Mouse (Mus musculus): ENCODE data around the gene Rdh13.

DNA sequence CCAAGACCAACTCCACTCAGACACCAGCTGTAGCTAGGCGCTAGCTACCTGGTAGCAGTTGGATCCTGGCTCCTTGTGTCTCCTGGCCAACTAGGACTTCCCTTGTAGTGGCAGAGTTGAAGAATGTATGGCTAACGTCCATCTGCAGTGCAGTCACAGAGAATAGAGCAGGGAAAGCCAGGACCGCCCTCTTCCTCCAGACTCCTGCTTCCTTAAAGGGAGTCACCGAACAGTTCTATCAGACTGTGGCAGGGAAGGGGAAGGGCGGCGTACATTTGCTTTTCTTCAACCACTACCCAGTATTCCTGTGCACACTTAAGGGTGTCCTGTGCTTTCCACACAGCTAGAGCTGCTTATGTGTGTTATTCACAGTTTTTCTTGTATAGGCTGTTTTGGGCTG is 45.9 kb upstream of the Rdh13 start:
- TF ChIP-seq GATA1 (IDR thresholded peaks at IDR 0.05; ENCODE audit: borderline replicate concordance, low read length) = no peak
- no peak for TF ChIP-seq FLI1 (IDR thresholded peaks at IDR 0.05; ENCODE audit: low read length)

All from megakaryocyte, embryonic 14.5 days (primary cell).